Mouse (Mus musculus) hindbrain, embryonic 11.5 days (tissue): ENCODE measurements around the gene AV320801. TPM values are rescaled to one million over a fixed set of nuclear protein-coding genes. Genes with fewer than 3 reads are reported as not detected.
"Not testable (repeated sequence)": the region's sequence is repeated elsewhere in the genome, so short reads cannot be mapped to it uniquely, and the experiment has no call there.

Experiments used
- ATAC-seq: fragments of 200-750 bp; cut with Nextera tagmentation; 2 replicates; pipeline ENCODE4 v1.8.0; 2017; ENCODE audit warnings: mild to moderate bottlenecking, moderate TSS enrichment, moderate library complexity; ENCODE audit not compliant: low FRiP score
- DNase-seq: peaks from one replicate; pipeline ENCODE4 v3.0.0-alpha.2; 2015; ENCODE audit warnings: low spot score
- H3K27ac ChIP-seq: fragments of 300-500 bp; sonication (generic); 2 replicates; pipeline ENCODE4 v1.5.1; 2014; ENCODE audit warnings: mild to moderate bottlenecking, low read depth, low read length
- H3K27me3 ChIP-seq: fragments of 300-500 bp; sonication (generic); 2 replicates; pipeline ENCODE4 v1.6.1; 2014; ENCODE audit warnings: mild to moderate bottlenecking, low read length, moderate library complexity, mixed read lengths; ENCODE audit not compliant: control insufficient read depth, insufficient read depth
- H3K36me3 ChIP-seq: fragments of 300-500 bp; sonication (generic); 2 replicates; pipeline ENCODE4 v1.6.1; 2014; ENCODE audit warnings: mild to moderate bottlenecking, low read length, moderate library complexity, mixed read lengths; ENCODE audit not compliant: control insufficient read depth, insufficient read depth
- H3K4me1 ChIP-seq: fragments of 300-500 bp; sonication (generic); replicated peaks from 2 replicates; pipeline ENCODE4 v1.6.1; 2014; ENCODE audit warnings: low read length, mixed read lengths; ENCODE audit not compliant: control insufficient read depth, insufficient read depth
- H3K4me2 ChIP-seq: fragments of 300-500 bp; sonication (generic); replicated peaks from 2 replicates; pipeline ENCODE4 v1.6.1; 2014; ENCODE audit warnings: mild to moderate bottlenecking, low read depth, low read length
- H3K4me3 ChIP-seq: fragments of 300-500 bp; sonication (generic); 2 replicates; pipeline ENCODE4 v1.5.1; 2014; ENCODE audit warnings: low read depth, low read length
- H3K9ac ChIP-seq: fragments of 300-500 bp; sonication (generic); 2 replicates; pipeline ENCODE4 v1.6.1; 2014; ENCODE audit warnings: low read depth, low read length
- H3K9me3 ChIP-seq: fragments of 300-500 bp; sonication (generic); 2 replicates; pipeline ENCODE4 v1.6.1; 2016; ENCODE audit warnings: low read length; ENCODE audit not compliant: control insufficient read depth
- WGBS: fragments of 180-500 bp; shearing (Covaris S2); extraction: QIAGEN DNeasy Blood & Tissue Kit; methylation state at CpG from one replicate; pipeline ENCODE4 v1.1.7; 2014; 5-methylcytosine and 5-hydroxymethylcytosine counted together
- polyA plus RNA-seq: library from polyadenylated mRNA; unstranded; fragments of >200 nt; fragmentation: Nextera tagmentation; extraction: Ambion mirVana; gene quantifications from 2 replicates; pipeline ENCODE4 v1.2.1, GENCODE M21; 2014

Gene AV320801
- not detected in 2 replicates for polyA plus RNA-seq

GRCm38 (mm10) chrX:135494288-135494687, at the start of gene AV320801:
TSS of gene AV320801 (plus strand) at chrX:135494588.
- not testable (repeated sequence) for H3K4me1 ChIP-seq, H3K4me2 ChIP-seq, DNase-seq, H3K9me3 ChIP-seq, H3K27ac ChIP-seq, ATAC-seq, H3K27me3 ChIP-seq, H3K9ac ChIP-seq, H3K36me3 ChIP-seq, H3K4me3 ChIP-seq
- 94% methylated on average over 5 of the region's 14 CpGs for WGBS

DNA sequence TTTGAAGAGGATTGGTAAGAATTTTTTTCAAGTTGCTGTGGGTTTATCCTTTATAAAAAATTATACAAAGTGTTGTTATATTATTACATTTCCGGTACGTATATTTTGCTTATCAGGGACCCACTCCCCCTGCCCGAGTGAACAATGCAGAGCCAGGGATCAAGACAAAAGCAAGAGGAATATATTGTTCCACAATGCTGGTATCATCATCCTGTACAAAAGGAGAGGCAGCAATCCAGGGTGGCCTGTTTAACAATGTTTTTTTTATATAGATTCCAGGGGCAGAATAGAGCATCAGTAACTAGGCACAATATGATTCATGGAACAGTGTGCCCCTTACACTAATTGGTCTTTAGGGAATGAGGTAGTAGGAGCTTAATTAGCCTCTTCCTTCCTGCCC, 30.2 kb upstream of the AV320801 start:
- DNase-seq, H3K4me1 ChIP-seq, H3K27ac ChIP-seq, H3K9me3 ChIP-seq, H3K36me3 ChIP-seq, H3K27me3 ChIP-seq, H3K4me2 ChIP-seq, H3K4me3 ChIP-seq, H3K9ac ChIP-seq, ATAC-seq: not testable (repeated sequence)
- WGBS: no CpG with 5 or more reads among the region's 3 CpGs

DNA sequence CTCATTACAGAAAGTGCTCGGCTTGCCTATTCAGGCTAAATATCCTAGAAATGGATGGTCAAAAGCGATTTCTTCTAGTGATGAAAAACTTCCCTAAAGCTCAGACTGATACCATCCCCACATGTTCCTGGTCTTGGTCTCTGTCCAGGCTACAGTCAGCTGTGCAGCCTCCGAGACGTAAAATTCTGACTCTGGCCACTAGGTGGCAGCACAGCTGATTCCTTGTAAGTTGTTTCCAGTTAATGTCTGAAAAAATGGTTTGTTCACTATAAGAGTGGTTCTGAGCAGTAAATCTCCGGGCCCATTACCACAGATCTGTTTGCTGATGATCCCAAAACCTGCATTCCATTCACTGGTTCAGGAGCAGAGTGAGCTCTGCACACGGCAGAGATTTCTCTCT, 12.5 kb upstream of the AV320801 start:
- not testable (repeated sequence) for H3K27ac ChIP-seq, H3K4me2 ChIP-seq, H3K4me3 ChIP-seq, H3K4me1 ChIP-seq, ATAC-seq, H3K9me3 ChIP-seq, DNase-seq, H3K36me3 ChIP-seq, H3K27me3 ChIP-seq, H3K9ac ChIP-seq
- no CpG with 5 or more reads among the region's 6 CpGs for WGBS

- not testable (repeated sequence) for H3K9me3 ChIP-seq, H3K27ac ChIP-seq
- WGBS: no CpG with 5 or more reads among the region's 3 CpGs
These were observed 11.2 kb upstream of the AV320801 start for GRCm38 (mm10) chrX:135483183-135483582.

More at GRCm38 (mm10) chrX:135483183-135483582, 11.2 kb upstream of the AV320801 start:
- not testable (repeated sequence) for H3K9ac ChIP-seq, H3K27me3 ChIP-seq, H3K36me3 ChIP-seq, H3K4me2 ChIP-seq, DNase-seq, ATAC-seq, H3K4me3 ChIP-seq, H3K4me1 ChIP-seq

Other genes starting within 250 kb of the AV320801 start
- not detected in 2 replicates for gene Pramel3, start 192.3 kb upstream of the AV320801 start, polyA plus RNA-seq
- gene Gm5128, start 121.3 kb upstream of the AV320801 start, polyA plus RNA-seq: 0.10 TPM in 1 of 2 replicates, not detected in the other
- 0.05 TPM in 1 of 2 replicates, not detected in the other for gene Gm7903, start 60.8 kb upstream of the AV320801 start, polyA plus RNA-seq
- not detected in 2 replicates for gene Nxf7, start 104.2 kb downstream of the AV320801 start, polyA plus RNA-seq
- 0.12 TPM in 1 of 2 replicates, not detected in the other for gene Prame, start 133.1 kb downstream of the AV320801 start, polyA plus RNA-seq
- gene Tcp11x2, start 199.2 kb downstream of the AV320801 start, polyA plus RNA-seq: not detected in 2 replicates
- not detected in 2 replicates for gene Tmsb15a, start 230.7 kb downstream of the AV320801 start, polyA plus RNA-seq
- gene Armcx5, start 248.1 kb downstream of the AV320801 start, polyA plus RNA-seq: 9.1 and 9.8 TPM in 2 replicates
- gene Gprasp1, start 248.1 kb downstream of the AV320801 start, polyA plus RNA-seq: 69.0 and 75.2 TPM in 2 replicates